25 mouse cellular contexts compared by ENCODE assay signal in genomic region chr7:92442082-92442481, GRCm38 (mm10).
DNase-seq lines count a peak whose midpoint lies in the region; ATAC-seq and TF ChIP-seq lines count a peak whose summit lies in the region.
"Had no signal": no experiment of that assay in that cellular context is flagged by ENCODE, and none has a peak within 500 bp of the region (broad histone marks: within the 10 kb centered on the region; RNA-seq: fewer than 3 reads in every experiment).

No protein-coding gene starts in this region.

- H3K79me2 ChIP-seq in macrophage (ENCODE audit: inconsistent target): no peaks in the 10 kb centered on the region

- H3K9ac ChIP-seq in liver, embryonic 16.5 days (ENCODE audit: low read depth, low read length): no peak overlapping the region
- H3K9ac ChIP-seq in hindbrain, embryonic 11.5 days (ENCODE audit: low read depth, low read length): no peak overlapping the region
- no peak overlapping the region for H3K9ac ChIP-seq in forebrain, embryonic 13.5 days
- H3K9ac ChIP-seq: embryonic facial prominence, embryonic 15.5 days; forebrain, embryonic 15.5 days; hindbrain, embryonic 15.5 days had no signal

- no peak for TF ChIP-seq POLR2A in bone marrow, adult 2 months (IDR thresholded peaks at IDR 0.05; ENCODE audit: borderline replicate concordance, control insufficient read depth, low read depth, low read length)

- no peaks in the 10 kb centered on the region for H3K4me1 ChIP-seq in liver, embryonic 16.5 days (ENCODE audit: control insufficient read depth, low read depth, low read length)
- peaks cover 7% of the 10 kb centered on the region for H3K4me1 ChIP-seq in bone marrow, adult 2 months (ENCODE audit: control insufficient read depth, insufficient read depth, low read length)
- H3K4me1 ChIP-seq in hindbrain, embryonic 11.5 days (replicated peaks; ENCODE audit: control insufficient read depth, insufficient read depth, low read length): no peaks in the 10 kb centered on the region
- no peaks in the 10 kb centered on the region for H3K4me1 ChIP-seq in forebrain, embryonic 13.5 days
- H3K4me1 ChIP-seq: embryonic facial prominence, embryonic 15.5 days; forebrain, embryonic 10.5 days; forebrain, embryonic 15.5 days; heart, embryonic 10.5 days; hindbrain, embryonic 10.5 days; hindbrain, embryonic 15.5 days had no signal

- WGBS in liver, embryonic 16.5 days (ENCODE audit: insufficient replicate concordance): 49% methylated on average over 4 of the region's 4 CpGs
- WGBS in bone marrow, adult 2 months: 14% methylated on average over 4 of the region's 4 CpGs
- 31% methylated on average over 4 of the region's 4 CpGs for WGBS in macrophage (ENCODE audit: missing documents)
- 79% methylated on average over 4 of the region's 4 CpGs for WGBS in hindbrain, embryonic 11.5 days
- WGBS in forebrain, embryonic 13.5 days: 87% methylated on average over 4 of the region's 4 CpGs

- H3K27ac ChIP-seq in liver, embryonic 16.5 days (ENCODE audit: low read length): no peak overlapping the region
- H3K27ac ChIP-seq in bone marrow, adult 2 months (ENCODE audit: control insufficient read depth, insufficient read depth, low read depth, low read length, poor library complexity): peak overlapping the region; percentile 20
- H3K27ac ChIP-seq in macrophage: peak overlapping the region; percentile 70
- no peak overlapping the region for H3K27ac ChIP-seq in hindbrain, embryonic 11.5 days (ENCODE audit: low read depth, low read length)
- H3K27ac ChIP-seq in forebrain, embryonic 13.5 days: no peak overlapping the region
- H3K27ac ChIP-seq: embryonic facial prominence, embryonic 15.5 days; forebrain, embryonic 10.5 days; forebrain, embryonic 15.5 days; heart, embryonic 10.5 days; hindbrain, embryonic 10.5 days; hindbrain, embryonic 15.5 days had no signal

- no peak for TF ChIP-seq CTCF in bone marrow, adult 2 months (IDR thresholded peaks at IDR 0.05; ENCODE audit: control insufficient read depth, insufficient read depth, low read length)

- DNase-seq in liver: no peak
- no peak for DNase-seq in hindbrain, embryonic 11.5 days (ENCODE audit: low spot score)
- DNase-seq: adrenal gland, adult 2 months; adrenal gland, postnatal 25 days; cerebellum, adult 11 months; cerebellum, adult 9-10 months; embryo, embryonic 11 days; gastrocnemius, postnatal 36 days; heart, adult 18-20 months; heart, postnatal 10 days had no signal

- H3K4me3 ChIP-seq in liver, embryonic 16.5 days (ENCODE audit: low read depth, low read length): no peak overlapping the region
- H3K4me3 ChIP-seq in bone marrow, adult 2 months (replicated peaks; ENCODE audit: control insufficient read depth, low read depth, low read length): no peak overlapping the region
- H3K4me3 ChIP-seq in macrophage (ENCODE audit: inconsistent target): no peak overlapping the region
- H3K4me3 ChIP-seq in hindbrain, embryonic 11.5 days (ENCODE audit: low read depth, low read length): no peak overlapping the region
- no peak overlapping the region for H3K4me3 ChIP-seq in forebrain, embryonic 13.5 days
- H3K4me3 ChIP-seq: embryonic facial prominence, embryonic 15.5 days; erythroblast, embryonic 14.5 days; forebrain, embryonic 10.5 days; forebrain, embryonic 15.5 days; heart, embryonic 10.5 days; hindbrain, embryonic 10.5 days; hindbrain, embryonic 15.5 days had no signal

- no peaks in the 10 kb centered on the region for H3K36me3 ChIP-seq in liver, embryonic 16.5 days (ENCODE audit: control insufficient read depth, insufficient read depth)
- H3K36me3 ChIP-seq in macrophage (ENCODE audit: inconsistent target): no peaks in the 10 kb centered on the region
- no peaks in the 10 kb centered on the region for H3K36me3 ChIP-seq in hindbrain, embryonic 11.5 days (ENCODE audit: control insufficient read depth, insufficient read depth, low read length)
- H3K36me3 ChIP-seq in forebrain, embryonic 13.5 days (ENCODE audit: poor library complexity, severe bottlenecking): no peaks in the 10 kb centered on the region
- H3K36me3 ChIP-seq: embryonic facial prominence, embryonic 15.5 days; forebrain, embryonic 10.5 days; heart, embryonic 10.5 days; hindbrain, embryonic 10.5 days had no signal

- no peaks in the 10 kb centered on the region for H3K27me3 ChIP-seq in liver, embryonic 16.5 days (ENCODE audit: control insufficient read depth, insufficient read depth, low read depth, low read length)
- no peaks in the 10 kb centered on the region for H3K27me3 ChIP-seq in hindbrain, embryonic 11.5 days (ENCODE audit: control insufficient read depth, insufficient read depth, low read length)
- H3K27me3 ChIP-seq in forebrain, embryonic 13.5 days: no peaks in the 10 kb centered on the region
- H3K27me3 ChIP-seq: CH12.LX; embryonic facial prominence, embryonic 15.5 days; forebrain, embryonic 15.5 days; hindbrain, embryonic 15.5 days; Patski had no signal

- no peaks in the 10 kb centered on the region for H3K9me3 ChIP-seq in liver, embryonic 16.5 days (replicated peaks; ENCODE audit: control insufficient read depth, low read length)
- H3K9me3 ChIP-seq in hindbrain, embryonic 11.5 days (ENCODE audit: control insufficient read depth, low read length): no peaks in the 10 kb centered on the region
- no peaks in the 10 kb centered on the region for H3K9me3 ChIP-seq in forebrain, embryonic 13.5 days (replicated peaks)
- H3K9me3 ChIP-seq: embryonic facial prominence, embryonic 15.5 days; forebrain, embryonic 10.5 days; forebrain, embryonic 15.5 days; heart, embryonic 10.5 days; hindbrain, embryonic 10.5 days; hindbrain, embryonic 15.5 days had no signal

- H3K4me2 ChIP-seq in liver, embryonic 16.5 days (ENCODE audit: low read depth, low read length): no peak overlapping the region
- H3K4me2 ChIP-seq in hindbrain, embryonic 11.5 days (replicated peaks; ENCODE audit: low read depth, low read length): no peak overlapping the region
- no peak overlapping the region for H3K4me2 ChIP-seq in forebrain, embryonic 13.5 days
- H3K4me2 ChIP-seq: embryonic facial prominence, embryonic 15.5 days; forebrain, embryonic 15.5 days; hindbrain, embryonic 15.5 days had no signal

- ATAC-seq in liver, embryonic 16.5 days (ENCODE audit: low read depth): 0 out of 2 replicates have a peak, but pooled peaks have one; percentile 30
- ATAC-seq in monocyte, adult 5-6 weeks (replicated peaks; ENCODE audit: insufficient number of reproducible peaks, low FRiP score, low TSS enrichment, poor library complexity, severe bottlenecking): 0 out of 2 replicates have a peak, but pooled peaks have one; percentile 25
- no peak for ATAC-seq in hindbrain, embryonic 11.5 days (ENCODE audit: low FRiP score)
- no peak for ATAC-seq in forebrain, embryonic 13.5 days
- ATAC-seq: activated CD4-positive, CD25-positive, alpha-beta regulatory T cell, adult 4 months; forebrain, embryonic 15.5 days; Patski had no signal

Comparison
In these comparisons a context has a peak if more than half of its experiments do, and no peak if none do; other contexts are left out.
1. ATAC-seq: peak in liver, embryonic 16.5 days (single experiment) and monocyte, adult 5-6 weeks (single experiment); none in hindbrain, embryonic 11.5 days (single experiment) and forebrain, embryonic 13.5 days (single experiment).
2. H3K27ac ChIP-seq: peak in bone marrow, adult 2 months (single experiment) and macrophage (single experiment); none in liver, embryonic 16.5 days (single experiment), hindbrain, embryonic 11.5 days (single experiment) and forebrain, embryonic 13.5 days (single experiment).